Mouse (Mus musculus): Measurements from ENCODE around the gene Armh4. TPM values are rescaled to one million over a fixed set of nuclear protein-coding genes. Genes with fewer than 3 reads are reported as not detected.

Gene Armh4
- total RNA-seq, 4 experiments from 2014 or later: 25.9 to 31.4 (median 28.0) TPM

- DNase-seq (ENCODE audit: low spot score in 2 of 2): no peak
Observed at GRCm38 (mm10) chr14:49738441-49739088, 44.6 kb downstream of the Armh4 start.

- DNase-seq (ENCODE audit: low spot score in 2 of 2): no peak
Observed at GRCm38 (mm10) chr14:49733950-49734349, 49.2 kb downstream of the Armh4 start.

GRCm38 (mm10) chr14:49723361-49724054 is 59.7 kb downstream of the Armh4 start:
- DNase-seq (ENCODE audit: low spot score in 2 of 2): no peak

- DNase-seq (ENCODE audit: low spot score in 2 of 2): no peak
Observed at GRCm38 (mm10) chr14:49722782-49723181, 60.4 kb downstream of the Armh4 start.

- no peak for DNase-seq (ENCODE audit: low spot score in 2 of 2)
Observed at GRCm38 (mm10) chr14:49721281-49721680, 61.9 kb downstream of the Armh4 start.

GRCm38 (mm10) chr14:49719678-49720077 is 63.5 kb downstream of the Armh4 start:
- DNase-seq (ENCODE audit: low spot score in 2 of 2): no peak

GRCm38 (mm10) chr14:49711016-49711415 is 72.2 kb downstream of the Armh4 start:
- no peak for DNase-seq (ENCODE audit: low spot score in 2 of 2)

GRCm38 (mm10) chr14:49703432-49704200 is 79.6 kb downstream of the Armh4 start:
- DNase-seq (ENCODE audit: low spot score in 2 of 2): no peak

- DNase-seq (ENCODE audit: low spot score in 2 of 2): no peak
Observed at GRCm38 (mm10) chr14:49679511-49680284, 103.5 kb downstream of the Armh4 start.

GRCm38 (mm10) chr14:49676580-49676979 is 106.6 kb downstream of the Armh4 start:
- no peak for DNase-seq (ENCODE audit: low spot score in 2 of 2)

- no peak for DNase-seq (ENCODE audit: low spot score in 2 of 2)
Observed at GRCm38 (mm10) chr14:49660444-49660843, 122.7 kb downstream of the Armh4 start.

GRCm38 (mm10) chr14:49649191-49649590 is 134.0 kb downstream of the Armh4 start:
- DNase-seq (ENCODE audit: low spot score in 2 of 2): no peak

- no peak for DNase-seq (ENCODE audit: low spot score in 2 of 2)
Observed at GRCm38 (mm10) chr14:49637422-49637821, 145.8 kb downstream of the Armh4 start.

GRCm38 (mm10) chr14:49626055-49626454 is 157.1 kb downstream of the Armh4 start:
- no peak for DNase-seq (ENCODE audit: low spot score in 2 of 2)

Other genes with a start within 250 kb of the Armh4 start
- gene Olfr722, start 118.6 kb upstream of the Armh4 start, total RNA-seq (2022): not detected
- not detected for gene Olfr723, start 148.4 kb upstream of the Armh4 start, total RNA-seq (2022)
- not detected for gene Olfr724, start 179.9 kb upstream of the Armh4 start, total RNA-seq (2022)

Data from left cerebral cortex, adult 8-10 months (tissue).